Mouse (Mus musculus) urinary bladder, postnatal 25 days (tissue): ENCODE measurements around the gene Phf21a.

Source experiments
- DNase-seq: peaks from one replicate; pipeline ENCODE4 v3.0.0; 2022; ENCODE audit warnings: low spot score

Gene Phf21a

DNA sequence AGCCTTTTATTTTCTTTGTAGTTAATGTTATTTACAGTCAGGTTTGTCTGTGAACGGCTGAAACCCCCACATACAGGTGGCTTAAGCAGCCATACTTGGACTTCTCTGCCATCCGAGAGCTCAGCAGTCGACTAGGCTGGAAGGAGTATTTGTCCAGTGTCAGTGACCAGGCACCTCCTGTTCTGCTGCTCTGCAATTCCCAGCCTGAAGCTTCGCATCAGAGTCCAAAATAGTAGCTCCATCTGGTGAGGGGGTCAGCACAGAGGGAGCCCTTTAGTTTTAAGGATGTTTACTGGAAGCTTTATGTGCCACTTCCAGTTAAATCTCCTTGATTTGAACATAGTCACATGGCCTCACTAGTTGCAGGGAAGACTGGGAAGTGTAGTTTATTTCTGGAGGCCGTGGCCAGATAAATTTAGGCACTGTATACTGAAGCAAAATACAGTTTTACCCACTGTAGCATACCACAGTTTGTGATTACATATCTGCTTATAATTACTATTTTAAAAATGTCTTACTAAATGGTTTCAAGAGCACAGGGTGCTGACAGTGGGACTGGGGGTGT, 141.9 kb downstream of the Phf21a start:
- DNase-seq, result no peak

- no peak for DNase-seq
These were observed 147.4 kb downstream of the Phf21a start for GRCm38 (mm10) chr2:92240299-92240698.

DNA sequence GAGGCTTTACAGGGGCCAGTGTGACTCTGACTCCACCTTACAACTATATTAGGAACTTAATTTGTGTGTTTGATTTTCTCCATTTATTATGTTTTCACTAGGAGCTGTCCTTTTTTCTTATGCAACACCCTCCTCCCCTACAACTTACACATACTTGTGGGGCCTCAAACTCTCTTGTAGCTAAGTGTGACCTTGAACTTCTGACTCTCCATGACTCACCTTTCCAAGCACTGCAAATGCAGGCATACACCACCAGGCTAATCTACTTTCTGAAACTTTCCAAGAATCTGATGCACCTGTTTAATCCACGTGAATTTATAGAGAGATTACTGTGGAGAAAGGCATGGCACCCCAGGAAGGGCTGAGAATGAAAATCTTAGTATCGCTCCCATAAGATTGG, 147.9 kb downstream of the Phf21a start:
- no peak for DNase-seq

DNA sequence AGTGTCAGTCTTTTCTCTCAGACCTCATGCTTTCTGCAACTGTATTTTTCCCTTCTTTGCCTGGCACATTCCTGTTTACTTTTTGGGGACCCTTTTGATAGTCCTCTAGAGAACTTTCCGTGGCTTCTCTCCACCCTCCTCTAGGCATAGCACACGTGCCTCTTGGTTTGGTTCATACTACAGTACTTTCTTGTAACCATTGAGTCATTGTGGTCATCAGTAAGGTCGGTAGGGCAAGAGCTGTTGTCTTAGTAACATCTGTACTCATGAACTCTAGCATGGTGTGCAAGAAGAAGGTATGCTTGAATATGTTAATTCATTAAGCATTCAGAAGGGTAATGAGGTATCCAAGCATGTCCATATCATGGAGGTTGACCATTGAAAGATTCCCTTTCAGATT, 148.4 kb downstream of the Phf21a start:
- DNase-seq, result no peak

DNA sequence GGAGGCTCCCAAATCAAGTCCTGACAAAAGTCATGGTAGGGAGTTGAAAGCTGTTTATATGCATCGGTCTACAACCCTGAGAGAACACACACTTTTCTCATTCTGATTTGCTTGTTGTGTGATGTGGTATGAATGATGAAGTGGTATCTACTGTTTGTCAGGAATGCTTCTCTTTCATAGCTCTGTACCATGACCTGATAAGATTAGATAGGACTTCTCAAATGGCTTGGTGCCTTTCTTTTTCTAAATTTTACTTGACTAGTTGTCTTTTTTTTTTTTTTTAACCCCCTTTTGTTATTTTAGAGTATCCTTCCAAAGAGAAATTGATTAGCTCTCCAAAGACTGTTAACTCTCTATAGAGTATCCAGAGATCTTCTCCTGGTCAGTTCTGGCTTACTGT, 153.2 kb downstream of the Phf21a start:
- DNase-seq, result no peak

DNA sequence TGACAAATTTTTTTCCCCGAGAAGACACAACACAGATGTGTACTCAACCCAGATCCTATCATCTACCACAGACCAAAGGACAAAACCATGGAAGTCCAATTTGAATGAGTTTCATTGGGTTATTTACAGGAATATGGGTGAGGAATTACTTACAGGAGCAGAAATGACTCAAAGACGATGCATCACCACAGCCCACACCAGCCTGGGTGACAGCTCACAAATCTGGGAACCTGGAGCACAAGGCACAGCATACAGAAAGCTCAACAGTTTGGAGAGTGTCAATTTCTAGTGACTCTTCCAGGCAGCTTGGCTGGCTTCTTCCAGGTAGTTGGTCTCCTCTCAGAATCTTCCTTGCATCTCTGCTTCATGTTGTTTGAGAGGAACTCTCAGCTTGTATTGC, 154.8 kb downstream of the Phf21a start:
- DNase-seq, result no peak

DNA sequence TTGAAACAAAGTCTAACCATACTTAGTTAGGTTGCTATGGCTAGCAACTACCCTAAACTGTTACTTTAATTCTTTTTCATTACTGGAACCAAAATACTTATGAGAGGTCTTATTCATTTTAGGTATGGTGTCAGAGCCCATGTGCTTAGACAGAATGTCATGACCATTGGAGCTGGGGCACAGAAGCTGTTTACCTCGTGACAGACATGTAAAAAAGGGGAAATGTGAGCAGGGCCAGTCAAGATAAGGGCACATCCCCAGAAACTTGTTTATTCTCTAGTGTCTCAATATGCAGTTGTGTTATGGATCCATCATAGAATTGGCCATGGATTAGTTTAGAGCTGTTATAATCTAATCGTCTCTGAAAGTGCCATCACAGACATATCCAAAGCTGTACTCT, 157.6 kb downstream of the Phf21a start:
- DNase-seq, result no peak

DNA sequence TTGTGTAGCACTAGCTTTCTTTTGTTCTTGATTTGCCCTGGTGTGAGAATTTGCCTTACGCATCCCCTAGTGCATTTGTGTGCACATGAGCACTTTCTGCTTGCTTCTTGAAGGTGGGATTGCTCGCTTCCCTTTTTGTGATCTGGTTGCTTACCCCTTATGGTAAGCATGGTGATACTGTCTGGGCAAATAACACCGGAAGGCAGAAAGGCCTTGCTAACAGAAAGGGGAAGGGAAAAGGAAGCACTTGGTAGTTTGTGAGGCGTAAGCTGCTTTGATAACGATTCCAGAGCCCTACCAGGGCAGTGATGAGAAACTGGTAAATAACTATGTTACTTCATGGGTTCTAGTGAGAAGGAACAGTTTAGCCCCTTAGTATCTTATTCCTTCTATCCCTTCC, 160.9 kb downstream of the Phf21a start:
- no peak for DNase-seq

GRCm38 (mm10) chr2:92256141-92256540, 163.2 kb downstream of the Phf21a start:
- DNase-seq, result no peak

DNA sequence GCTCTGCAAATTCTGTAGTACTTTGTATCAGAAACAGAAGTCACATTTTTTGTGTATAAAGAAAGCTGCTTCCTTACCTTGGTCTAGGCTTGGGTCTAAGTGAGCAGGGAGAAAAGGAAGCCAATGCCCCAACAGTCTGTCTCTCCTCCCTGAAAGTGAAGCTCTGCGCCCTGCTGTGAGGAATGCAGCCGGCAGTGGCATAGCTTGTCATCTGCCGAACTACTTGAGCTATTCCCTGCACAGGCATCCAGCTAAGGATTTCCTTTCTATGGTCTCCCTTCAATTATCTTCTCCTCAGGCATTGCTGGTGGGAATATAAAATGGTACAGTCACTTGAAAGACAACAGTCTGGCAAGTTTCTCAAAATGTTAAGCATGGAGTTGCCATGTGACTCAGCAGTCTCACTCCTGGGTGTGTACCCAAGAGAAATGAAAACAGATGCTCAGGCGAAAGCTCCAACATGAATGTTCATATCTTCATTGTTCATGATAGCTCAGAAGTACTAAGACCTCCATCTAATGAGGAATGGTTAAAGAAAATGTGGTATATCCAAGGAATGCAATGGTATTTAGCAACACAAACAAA, 164.5 kb downstream of the Phf21a start:
- DNase-seq, result no peak

DNA sequence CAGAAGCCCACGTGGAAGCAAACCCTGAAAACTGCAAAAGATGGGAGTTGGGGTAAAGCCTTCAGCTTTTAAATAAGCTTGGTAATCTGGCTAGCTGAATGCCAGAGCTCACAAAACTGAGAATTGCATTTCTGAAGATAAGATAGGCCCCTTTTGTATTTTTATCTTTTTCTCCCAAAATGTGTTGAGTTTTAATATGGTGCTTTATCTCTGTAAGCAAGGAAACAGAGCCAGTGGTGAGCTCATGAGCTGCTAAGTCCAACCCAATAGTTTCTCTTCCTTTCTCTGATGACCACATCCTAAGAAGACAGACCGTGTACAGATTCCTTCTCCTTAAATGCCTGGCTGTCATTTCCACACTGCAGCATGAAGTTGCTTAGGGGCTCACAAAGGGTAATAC, 167.0 kb downstream of the Phf21a start:
- no peak for DNase-seq

GRCm38 (mm10) chr2:92266100-92266617, 173.2 kb downstream of the Phf21a start:
- DNase-seq, result no peak

- no peak for DNase-seq
These were observed 176.3 kb downstream of the Phf21a start for GRCm38 (mm10) chr2:92269227-92269626.

DNA sequence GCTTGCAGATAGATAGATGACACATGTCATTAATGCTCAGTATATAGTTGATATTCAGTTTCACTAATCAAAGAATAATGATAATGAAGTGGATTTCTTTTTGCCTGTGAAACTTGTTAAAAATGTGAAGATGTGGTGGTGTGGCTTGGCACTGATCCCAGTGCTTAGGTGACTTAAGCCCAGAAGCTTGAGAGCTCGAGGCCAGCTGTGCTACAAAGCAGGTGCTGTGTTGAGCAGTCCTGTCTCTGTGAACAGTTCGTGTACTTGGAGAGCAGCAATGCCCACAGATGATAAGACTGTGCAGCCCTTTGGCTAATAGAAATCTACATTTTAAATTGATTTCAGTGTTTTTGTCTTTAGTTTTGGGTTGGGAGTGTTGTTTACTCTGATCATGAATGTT, 179.6 kb downstream of the Phf21a start:
- DNase-seq, result no peak

- DNase-seq, result no peak
These were observed 180.3 kb downstream of the Phf21a start for GRCm38 (mm10) chr2:92273101-92273801.

- DNase-seq, result no peak
These were observed 180.9 kb downstream of the Phf21a start for GRCm38 (mm10) chr2:92273802-92274183.

DNA sequence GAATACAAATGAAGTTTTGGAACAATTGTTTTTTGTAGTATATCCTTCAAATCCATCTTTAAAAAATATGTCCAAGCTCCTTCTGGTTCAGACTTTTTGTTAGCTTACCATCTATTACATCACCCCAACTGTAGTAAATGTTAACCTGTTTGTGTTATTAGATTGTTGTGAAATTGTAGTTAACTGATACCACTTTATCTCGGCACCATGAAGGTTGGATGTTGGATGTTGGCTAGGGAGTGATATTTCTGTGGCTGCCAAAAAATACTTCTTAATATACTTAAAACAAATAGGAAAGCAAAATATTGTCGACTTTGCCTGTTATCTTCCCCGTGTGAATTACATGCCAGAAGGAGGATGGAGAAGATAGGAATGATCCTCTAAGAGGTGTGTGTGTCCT, 184.9 kb downstream of the Phf21a start:
- no peak for DNase-seq

DNA sequence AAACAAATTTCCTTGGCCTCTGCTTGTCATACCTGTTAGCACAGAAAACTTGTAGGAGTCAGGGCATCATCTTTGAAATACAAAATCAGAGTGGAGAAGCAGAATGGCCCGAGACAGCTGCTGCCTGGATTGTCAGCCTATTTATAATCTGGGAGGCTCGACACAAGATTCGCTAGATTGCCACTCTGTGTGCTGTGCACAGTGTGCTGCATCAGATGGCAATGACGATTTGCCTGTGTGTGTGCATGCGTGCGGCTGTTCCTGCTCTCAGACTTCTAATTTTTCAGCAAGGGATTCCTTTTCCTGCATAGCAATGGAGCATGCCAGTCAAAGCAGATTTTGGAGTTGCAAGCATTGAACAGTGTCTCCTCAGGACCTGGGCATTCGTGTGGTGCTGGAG, 185.7 kb downstream of the Phf21a start:
- DNase-seq, result no peak

- no peak for DNase-seq
These were observed 186.5 kb downstream of the Phf21a start for GRCm38 (mm10) chr2:92279398-92279797.

- DNase-seq, result no peak
These were observed 192.7 kb downstream of the Phf21a start for GRCm38 (mm10) chr2:92285597-92285996.

DNA sequence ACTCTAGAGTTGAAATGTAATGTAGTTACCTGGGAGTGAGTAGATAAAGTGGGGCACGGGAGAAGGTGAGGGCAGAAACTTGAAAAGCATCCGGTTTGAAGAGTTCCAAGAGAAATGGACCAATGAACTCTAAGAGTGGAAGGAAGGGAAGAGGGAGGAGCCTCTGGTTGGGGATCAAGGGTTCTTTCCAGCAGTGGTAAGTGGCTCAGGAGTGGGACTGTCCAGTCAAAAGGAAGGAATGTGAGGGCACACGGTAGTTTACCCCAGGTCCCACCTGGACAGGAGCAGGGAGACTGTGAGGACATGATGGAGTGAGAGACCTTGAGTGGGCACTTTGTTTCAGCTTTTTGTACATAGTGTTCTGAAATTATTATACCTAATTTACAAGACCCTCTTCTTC, 196.4 kb downstream of the Phf21a start:
- DNase-seq, result no peak

GRCm38 (mm10) chr2:92291526-92291925, 198.6 kb downstream of the Phf21a start:
- no peak for DNase-seq

DNA sequence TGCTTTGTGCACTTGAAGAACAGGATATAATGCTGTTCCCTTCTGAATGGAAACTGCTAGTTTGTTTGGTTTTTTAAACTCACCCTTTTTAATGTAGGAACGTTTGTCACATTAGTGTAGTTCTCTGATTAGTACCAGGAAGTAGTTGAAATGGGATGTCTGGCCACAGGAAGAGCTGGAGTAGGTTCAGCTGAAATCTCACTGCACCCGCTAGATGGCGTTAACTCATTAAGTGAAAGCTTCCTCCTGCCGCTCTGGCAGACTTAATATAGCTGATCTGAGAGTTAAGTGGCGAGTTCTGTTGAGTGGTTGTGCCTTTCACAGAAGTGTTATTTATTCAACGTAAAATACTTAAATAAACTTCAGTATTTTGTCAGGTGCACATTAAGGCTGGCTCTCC, 203.5 kb downstream of the Phf21a start:
- DNase-seq, result peak; percentile 71

DNA sequence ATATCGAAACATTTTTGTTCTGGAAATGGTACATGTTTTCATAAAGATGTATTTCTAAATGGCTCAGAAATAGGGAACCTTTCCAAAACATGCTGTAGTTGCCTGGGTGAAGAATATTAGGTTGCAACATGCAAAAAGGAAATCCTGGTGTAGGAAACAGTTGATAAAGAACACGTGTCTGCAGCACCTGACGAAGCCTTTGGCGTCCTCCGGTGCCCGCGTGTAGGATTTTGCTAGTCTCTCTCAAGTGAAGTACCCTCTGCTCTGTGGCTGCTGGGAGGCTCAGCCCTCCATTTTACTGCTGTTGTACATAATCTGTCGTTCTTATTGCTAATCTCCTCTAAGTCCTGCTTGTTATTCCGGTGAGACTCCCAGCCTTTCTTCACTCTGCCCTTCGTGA, 207.0 kb downstream of the Phf21a start:
- no peak for DNase-seq
